Mouse (Mus musculus) liver, embryonic 14.5 days (tissue): ENCODE measurements around the gene Gm10401.

Experiments used
- CTCF ChIP-seq: IDR thresholded peaks from 2 replicates; pipeline ENCODE4 v1.5.1; 2016; ENCODE audit warnings: antibody characterized with exemption, low read depth, control low read depth
- EP300 ChIP-seq: IDR thresholded peaks from 2 replicates; pipeline ENCODE4 v1.6.1; 2016; ENCODE audit warnings: antibody characterized with exemption, low read depth

GRCm38 (mm10) chr5:115099991-115100390, 1.9 kb upstream of the Gm10401 start:
- TF ChIP-seq CTCF (no peak), EP300 (no peak)
